Mouse (Mus musculus) gastrocnemius, postnatal 25 days (tissue): ENCODE measurements at regions not wholly inside any gene's neighbourhood (a gene's known extent, or its start where the extent isn't known, plus 50 kb on each side); places are given as distances from the start of the nearest gene placed in this dataset.
A peak's percentile ranks its signal among the peaks of the same experiment; 100 is the strongest.
"Not testable (repeated sequence)": the region's sequence is repeated elsewhere in the genome, so short reads cannot be mapped to it uniquely, and the experiment has no call there.

ENCODE experiments used
- DNase-seq: peaks from one replicate; pipeline ENCODE4 v3.0.0; 2022

GRCm38 (mm10) chr14:89922316-89922715 is 1451.1 kb upstream of the Pcdh20 start:
- DNase-seq, result no peak

GRCm38 (mm10) chr14:89920586-89920985 is 1449.4 kb upstream of the Pcdh20 start:
- not testable (repeated sequence) for DNase-seq

- DNase-seq, result peak; percentile 6
Observed at GRCm38 (mm10) chr14:89898701-89899227, 1427.6 kb upstream of the Pcdh20 start.

- not testable (repeated sequence) for DNase-seq
Observed at GRCm38 (mm10) chr14:89898135-89898534, 1426.9 kb upstream of the Pcdh20 start.

- not testable (repeated sequence) for DNase-seq
Observed at GRCm38 (mm10) chr14:89896891-89897290, 1425.7 kb upstream of the Pcdh20 start.
